Mouse (Mus musculus) ES-Bruce4 (cell line): ENCODE results near the gene H2al1g.

Experiments used
- EP300 ChIP-seq: IDR thresholded peaks from 2 replicates; pipeline ENCODE4 v1.6.1; 2011; ENCODE audit warnings: low read depth, low read length; ENCODE audit not compliant: insufficient read depth
- POLR2A ChIP-seq: IDR thresholded peaks from one replicate; pipeline ENCODE4 v1.8.1; 2011; ENCODE audit warnings: low read length; ENCODE audit not compliant: insufficient read depth

DNA sequence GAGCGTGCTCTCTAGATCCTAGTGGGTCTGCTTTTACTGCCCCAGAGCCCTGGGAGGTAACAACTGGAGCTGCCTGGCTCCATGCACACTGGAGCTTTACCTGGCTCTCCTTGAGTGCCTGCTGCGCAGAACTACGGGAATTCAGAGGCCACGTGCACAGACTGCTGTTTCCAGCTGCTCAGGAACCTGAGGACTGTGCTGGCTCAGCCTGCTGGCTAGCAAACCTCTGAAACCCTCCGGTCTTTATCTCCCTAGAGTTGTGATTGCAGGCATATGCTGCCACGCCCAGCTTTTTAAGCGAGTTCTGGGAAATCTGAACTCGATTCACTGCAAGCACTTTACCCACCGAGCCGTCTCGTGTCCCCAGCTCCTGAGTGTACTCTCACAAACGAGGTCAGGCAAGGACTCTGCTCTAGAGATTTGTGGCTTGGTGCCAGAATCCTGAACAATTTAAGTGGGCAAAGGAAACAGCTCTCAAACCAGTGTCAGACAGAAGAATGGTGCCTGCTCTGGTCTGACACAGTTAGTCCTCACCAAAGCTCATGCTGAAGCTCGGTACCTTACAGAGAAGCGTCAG is 29.7 kb upstream of the H2al1g start:
- TF ChIP-seq POLR2A, result no peak
- no peak for TF ChIP-seq EP300
